Mouse (Mus musculus) Patski (cell line): ENCODE results near the gene Xpnpep2. TPM values are rescaled to one million over a fixed set of nuclear protein-coding genes. Genes with fewer than 3 reads are reported as not detected.

Experiments
- ATAC-seq: fragments of 100-300 bp; one replicate; pipeline ENCODE4 v1.8.0; 2021
- CTCF ChIA-PET: fragments of 350-600 bp; sonication (Branson Sonifier 250); formaldehyde crosslinking; loops from one replicate; lab custom pipeline; 2022; ENCODE audit warnings: inconsistent platforms; lab: Charles Lee
- POLR2A ChIA-PET: fragments of 350-600 bp; sonication (Branson Sonifier 250); formaldehyde crosslinking; loops from one replicate; lab custom pipeline; 2022; ENCODE audit warnings: antibody characterized with exemption, inconsistent platforms; lab: Charles Lee
- DNase-seq: peaks from one replicate; pipeline ENCODE4 v3.0.0-alpha.2; 2011; ENCODE audit warnings: low read depth, low spot score
- H3K27me3 ChIP-seq: fragments of 371-371 bp; one replicate; pipeline ENCODE4 v1.5.1; 2021
- CTCF ChIP-seq: fragments of 100-300 bp; IDR thresholded peaks from one replicate; pipeline ENCODE4 v1.5.1; 2021
- in situ Hi-C: fragments of 300-500 bp; cut with MboI; formaldehyde crosslinking; loops from 3 replicates; pipeline ENCODE4 v1.11.1; 2018; ENCODE audit warnings: low pct_unique_long_range_greater_than_20kb, mixed read lengths
- polyA plus RNA-seq: library from polyadenylated mRNA; unstranded; gene quantifications from one replicate; pipeline ENCODE4 v1.2.3, GENCODE M21; 2021

Gene Xpnpep2
- polyA plus RNA-seq, result 0.08 TPM

- no peak for DNase-seq
Observed at GRCm38 (mm10) chrX:48108394-48109315, at the start of gene Xpnpep2. Xpnpep2 (plus strand) TSS chrX:48108725.

GRCm38 (mm10) chrX:48062481-48062880, 46.0 kb upstream of the Xpnpep2 start:
- H3K27me3 ChIP-seq, result peaks cover 8% of the 10 kb centered on the region
- no peak for TF ChIP-seq CTCF
- POLR2A ChIA-PET, result no interaction called here
- in situ Hi-C loops, result no loop called here
- DNase-seq, result no peak
- ATAC-seq, result no peak
- CTCF ChIA-PET, result interaction anchor here (0.8 kb wide), 1 partner anchor 13 kb away, joined by 4 read pairs; no protein-coding TSS in a partner anchor

More at GRCm38 (mm10) chrX:48108394-48109315, at the start of gene Xpnpep2:
- H3K27me3 ChIP-seq, result peaks cover 8% of the 10 kb centered on the region
- CTCF ChIA-PET, result interaction anchor here (0.8 kb wide), 1 partner anchor 9 kb away, joined by 3 read pairs; no protein-coding TSS in a partner anchor
- ATAC-seq, result no peak
- TF ChIP-seq CTCF, result no peak
- in situ Hi-C loops, result no loop called here
- POLR2A ChIA-PET, result interaction anchor here (0.7 kb wide), 1 partner anchor 55 kb away, joined by 3 read pairs; no protein-coding TSS in a partner anchor

GRCm38 (mm10) chrX:48064166-48064853, 44.2 kb upstream of the Xpnpep2 start:
- ChIA-PET CTCF (interaction anchor here (1.4 kb wide), 1 partner anchor 30 kb away, joined by 3 read pairs; no protein-coding TSS in a partner anchor), POLR2A (interaction anchor here (0.6 kb wide), 1 partner anchor 131 kb away, joined by 3 read pairs; no protein-coding TSS in a partner anchor)
- DNase-seq (no peak), ATAC-seq (no peak)
- no peak for TF ChIP-seq CTCF
- in situ Hi-C loops, result no loop called here
- peaks cover 10% of the 10 kb centered on the region for H3K27me3 ChIP-seq

GRCm38 (mm10) chrX:48066891-48067290, 41.6 kb upstream of the Xpnpep2 start:
- DNase-seq (no peak), ATAC-seq (no peak)
- no peak for TF ChIP-seq CTCF
- H3K27me3 ChIP-seq, result peaks cover 14% of the 10 kb centered on the region
- ChIA-PET CTCF (no interaction called here), POLR2A (no interaction called here)
- in situ Hi-C loops, result no loop called here

GRCm38 (mm10) chrX:48071961-48072360, 36.6 kb upstream of the Xpnpep2 start:
- peaks cover 10% of the 10 kb centered on the region for H3K27me3 ChIP-seq
- CTCF ChIA-PET, result no interaction called here

GRCm38 (mm10) chrX:48072401-48072800, 36.1 kb upstream of the Xpnpep2 start:
- CTCF ChIA-PET, result no interaction called here
- DNase-seq (no peak), ATAC-seq (no peak)
- no peak for TF ChIP-seq CTCF
- in situ Hi-C loops, result no loop called here
- POLR2A ChIA-PET, result no interaction called here
- peaks cover 10% of the 10 kb centered on the region for H3K27me3 ChIP-seq

More at GRCm38 (mm10) chrX:48071961-48072360, 36.6 kb upstream of the Xpnpep2 start:
- DNase-seq (no peak), ATAC-seq (no peak)
- no peak for TF ChIP-seq CTCF
- in situ Hi-C loops, result no loop called here
- POLR2A ChIA-PET, result no interaction called here

- DNase-seq (no peak), ATAC-seq (no peak)
- ChIA-PET CTCF (no interaction called here), POLR2A (no interaction called here)
- in situ Hi-C loops, result no loop called here
- no peak for TF ChIP-seq CTCF
- H3K27me3 ChIP-seq, result peaks cover 5% of the 10 kb centered on the region
Observed at GRCm38 (mm10) chrX:48074691-48075090, 33.8 kb upstream of the Xpnpep2 start.

GRCm38 (mm10) chrX:48076806-48077425, 31.6 kb upstream of the Xpnpep2 start:
- TF ChIP-seq CTCF, result no peak
- CTCF ChIA-PET, result interaction anchor here (1.1 kb wide), 1 partner anchor 21 kb away, joined by 3 read pairs; no protein-coding TSS in a partner anchor
- peaks cover 5% of the 10 kb centered on the region for H3K27me3 ChIP-seq
- ATAC-seq (peak; percentile 47), DNase-seq (peak; percentile 38)
- POLR2A ChIA-PET, result no interaction called here
- in situ Hi-C loops, result no loop called here

- no peak for TF ChIP-seq CTCF
- CTCF ChIA-PET, result no interaction called here
Observed at GRCm38 (mm10) chrX:48082364-48082763, 26.2 kb upstream of the Xpnpep2 start.

GRCm38 (mm10) chrX:48092129-48092528, 16.4 kb upstream of the Xpnpep2 start:
- DNase-seq (no peak), ATAC-seq (no peak)
- in situ Hi-C loops, result no loop called here
- H3K27me3 ChIP-seq, result peaks cover 7% of the 10 kb centered on the region
- CTCF ChIA-PET, result no interaction called here
- TF ChIP-seq CTCF, result no peak
- POLR2A ChIA-PET, result no interaction called here

More at GRCm38 (mm10) chrX:48082364-48082763, 26.2 kb upstream of the Xpnpep2 start:
- in situ Hi-C loops, result no loop called here
- peaks cover 4% of the 10 kb centered on the region for H3K27me3 ChIP-seq
- DNase-seq, result peak; percentile 37
- peak; percentile 35 for ATAC-seq
- POLR2A ChIA-PET, result no interaction called here
